Mouse (Mus musculus): ENCODE data around the gene Gm20431. TPM values are rescaled to one million over a fixed set of nuclear protein-coding genes. Genes with fewer than 3 reads are reported as not detected.

Gene Gm20431
- total RNA-seq (2014; fragmentation: Nextera tagmentation) (16.1 TPM in 1 of 2 replicates, not detected in the other), total RNA-seq (2017) (not detected in 2 replicates)

GRCm38 (mm10) chr2:167661270-167662203, at the start of gene Gm20431:
TSS of gene Gm20431 (minus strand) at chr2:167661496.
- peak; percentile 81 for ATAC-seq (replicated peaks; ENCODE audit: low FRiP score, low TSS enrichment, poor library complexity, severe bottlenecking)

GRCm38 (mm10) chr2:167710574-167710973, 49.3 kb upstream of the Gm20431 start:
- ATAC-seq (replicated peaks; ENCODE audit: low FRiP score, low TSS enrichment, poor library complexity, severe bottlenecking), result no peak

- no peak for ATAC-seq (replicated peaks; ENCODE audit: low FRiP score, low TSS enrichment, poor library complexity, severe bottlenecking)
Observed at GRCm38 (mm10) chr2:167709969-167710368, 48.7 kb upstream of the Gm20431 start.

GRCm38 (mm10) chr2:167708373-167708772, 47.1 kb upstream of the Gm20431 start:
- no peak for ATAC-seq (replicated peaks; ENCODE audit: low FRiP score, low TSS enrichment, poor library complexity, severe bottlenecking)

GRCm38 (mm10) chr2:167706183-167706939, 45.1 kb upstream of the Gm20431 start:
- ATAC-seq (replicated peaks; ENCODE audit: low FRiP score, low TSS enrichment, poor library complexity, severe bottlenecking), result no peak

GRCm38 (mm10) chr2:167704409-167704808, 43.1 kb upstream of the Gm20431 start:
- ATAC-seq (replicated peaks; ENCODE audit: low FRiP score, low TSS enrichment, poor library complexity, severe bottlenecking), result no peak

- no peak for ATAC-seq (replicated peaks; ENCODE audit: low FRiP score, low TSS enrichment, poor library complexity, severe bottlenecking)
Observed at GRCm38 (mm10) chr2:167702126-167702525, 40.8 kb upstream of the Gm20431 start.

- no peak for ATAC-seq (replicated peaks; ENCODE audit: low FRiP score, low TSS enrichment, poor library complexity, severe bottlenecking)
Observed at GRCm38 (mm10) chr2:167701472-167701871, 40.2 kb upstream of the Gm20431 start.

GRCm38 (mm10) chr2:167700018-167700417, 38.7 kb upstream of the Gm20431 start:
- no peak for ATAC-seq (replicated peaks; ENCODE audit: low FRiP score, low TSS enrichment, poor library complexity, severe bottlenecking)

- ATAC-seq (replicated peaks; ENCODE audit: low FRiP score, low TSS enrichment, poor library complexity, severe bottlenecking), result peak; percentile 89
Observed at GRCm38 (mm10) chr2:167697902-167698301, 36.6 kb upstream of the Gm20431 start.

GRCm38 (mm10) chr2:167696143-167696542, 34.8 kb upstream of the Gm20431 start:
- ATAC-seq (replicated peaks; ENCODE audit: low FRiP score, low TSS enrichment, poor library complexity, severe bottlenecking), result no peak

- ATAC-seq (replicated peaks; ENCODE audit: low FRiP score, low TSS enrichment, poor library complexity, severe bottlenecking), result no peak
Observed at GRCm38 (mm10) chr2:167695491-167695890, 34.2 kb upstream of the Gm20431 start.

- no peak for ATAC-seq (replicated peaks; ENCODE audit: low FRiP score, low TSS enrichment, poor library complexity, severe bottlenecking)
Observed at GRCm38 (mm10) chr2:167694963-167695362, 33.7 kb upstream of the Gm20431 start.

GRCm38 (mm10) chr2:167694244-167694643, 32.9 kb upstream of the Gm20431 start:
- no peak for ATAC-seq (replicated peaks; ENCODE audit: low FRiP score, low TSS enrichment, poor library complexity, severe bottlenecking)

GRCm38 (mm10) chr2:167693540-167693939, 32.2 kb upstream of the Gm20431 start:
- ATAC-seq (replicated peaks; ENCODE audit: low FRiP score, low TSS enrichment, poor library complexity, severe bottlenecking), result no peak

GRCm38 (mm10) chr2:167692831-167693230, 31.5 kb upstream of the Gm20431 start:
- ATAC-seq (replicated peaks; ENCODE audit: low FRiP score, low TSS enrichment, poor library complexity, severe bottlenecking), result no peak

GRCm38 (mm10) chr2:167691871-167692661, 30.8 kb upstream of the Gm20431 start:
- ATAC-seq (replicated peaks; ENCODE audit: low FRiP score, low TSS enrichment, poor library complexity, severe bottlenecking), result no peak

- no peak for ATAC-seq (replicated peaks; ENCODE audit: low FRiP score, low TSS enrichment, poor library complexity, severe bottlenecking)
Observed at GRCm38 (mm10) chr2:167691410-167691809, 30.1 kb upstream of the Gm20431 start.

- no peak for ATAC-seq (replicated peaks; ENCODE audit: low FRiP score, low TSS enrichment, poor library complexity, severe bottlenecking)
Observed at GRCm38 (mm10) chr2:167690962-167691311, 29.6 kb upstream of the Gm20431 start.

Measured in megakaryocyte-erythroid progenitor cell, adult 5-6 weeks (primary cell).